Mouse (Mus musculus) kidney, postnatal 14 days (tissue): Measurements from ENCODE around the gene Trp53i11.

Experiments
- DNase-seq: peaks from one replicate; pipeline ENCODE4 v3.0.0; 2022; ENCODE audit warnings: mixed read lengths

Trp53i11 gene

DNA sequence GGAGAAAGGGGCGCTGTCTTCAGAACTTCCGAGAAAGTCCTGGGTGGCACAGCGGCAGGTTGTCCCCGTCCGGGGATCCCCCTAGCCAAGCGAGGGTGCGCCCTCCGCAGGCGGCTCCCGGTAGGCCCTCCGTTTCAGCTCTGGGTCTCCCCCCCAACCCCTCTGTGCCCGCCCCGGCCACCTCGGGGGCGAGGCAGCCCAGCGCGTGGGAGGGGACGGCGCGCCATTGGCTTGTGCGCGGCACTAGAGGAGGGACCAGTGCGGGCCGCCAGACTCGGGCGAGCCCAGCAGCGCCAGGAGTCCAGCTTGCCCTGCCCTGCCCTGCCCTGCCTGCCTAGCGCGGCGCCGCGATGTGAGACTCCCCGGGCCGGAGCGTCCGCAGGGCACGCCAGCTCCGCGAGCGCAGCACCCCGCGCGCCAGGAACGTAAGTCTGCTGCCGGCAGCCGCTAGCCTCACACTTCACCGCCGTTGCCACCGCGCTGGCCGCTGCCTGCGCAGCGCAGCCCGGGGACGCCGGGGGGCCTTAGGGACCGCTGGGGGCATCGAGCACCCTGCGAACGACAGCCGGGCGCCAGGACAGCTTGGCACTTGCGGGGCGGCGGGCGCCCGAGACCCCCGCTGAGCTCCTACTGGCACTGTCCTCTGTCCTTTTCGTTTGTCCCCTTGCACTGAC is at the start of gene Trp53i11:
Gene Trp53i11, plus strand, starts transcription at position 226 of the 674 bp plus-strand sequence.
- DNase-seq, result peak; percentile 92

GRCm38 (mm10) chr2:93139476-93139875 is 47.9 kb upstream of the Trp53i11 start:
- no peak for DNase-seq

GRCm38 (mm10) chr2:93141329-93141728 is 46.0 kb upstream of the Trp53i11 start:
- no peak for DNase-seq

GRCm38 (mm10) chr2:93142616-93143015 is 44.7 kb upstream of the Trp53i11 start:
- DNase-seq, result peak; percentile 73

GRCm38 (mm10) chr2:93144126-93144525 is 43.2 kb upstream of the Trp53i11 start:
- DNase-seq, result no peak

DNA sequence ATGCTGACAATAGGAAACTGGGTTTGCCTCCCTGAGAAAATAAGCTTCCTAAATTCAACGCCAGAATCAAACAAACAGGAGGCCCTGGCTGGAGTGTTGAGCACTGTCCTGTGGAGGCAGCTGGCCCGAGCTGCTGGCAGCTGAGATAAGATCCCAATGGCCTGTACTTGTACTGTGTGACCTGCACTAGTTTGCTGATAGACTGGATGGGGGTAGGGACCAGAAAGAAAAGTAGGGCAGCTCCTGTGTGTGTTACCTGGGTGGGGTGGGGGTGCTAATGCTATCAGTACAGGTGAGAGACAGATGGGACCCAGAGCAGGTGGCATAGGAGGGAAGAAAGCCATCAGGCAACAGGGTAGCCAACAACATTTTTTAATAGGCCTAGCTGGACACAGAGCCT is 37.3 kb upstream of the Trp53i11 start:
- DNase-seq, result no peak

GRCm38 (mm10) chr2:93150673-93151450 is 36.5 kb upstream of the Trp53i11 start:
- DNase-seq, result no peak

DNA sequence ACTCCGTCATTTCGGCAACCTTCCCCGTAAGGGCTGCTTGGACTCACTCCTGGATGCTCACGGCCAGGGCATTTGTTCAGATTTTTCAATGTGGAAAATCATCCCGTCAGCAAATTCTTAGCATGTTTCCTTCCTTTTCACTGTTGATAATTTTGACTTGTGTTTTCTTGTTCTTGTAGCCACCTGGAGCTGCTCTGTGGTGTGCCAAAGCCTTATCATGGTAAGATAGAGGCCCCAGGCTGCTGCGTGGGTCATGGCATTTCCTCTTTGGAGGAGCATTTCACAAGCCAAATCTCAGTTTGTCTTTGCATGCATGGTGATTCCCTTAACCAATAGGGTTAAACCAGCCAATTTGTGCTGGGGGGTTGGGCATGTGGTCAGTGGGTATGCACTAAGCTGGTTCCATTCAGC is 35.2 kb upstream of the Trp53i11 start:
- no peak for DNase-seq

DNA sequence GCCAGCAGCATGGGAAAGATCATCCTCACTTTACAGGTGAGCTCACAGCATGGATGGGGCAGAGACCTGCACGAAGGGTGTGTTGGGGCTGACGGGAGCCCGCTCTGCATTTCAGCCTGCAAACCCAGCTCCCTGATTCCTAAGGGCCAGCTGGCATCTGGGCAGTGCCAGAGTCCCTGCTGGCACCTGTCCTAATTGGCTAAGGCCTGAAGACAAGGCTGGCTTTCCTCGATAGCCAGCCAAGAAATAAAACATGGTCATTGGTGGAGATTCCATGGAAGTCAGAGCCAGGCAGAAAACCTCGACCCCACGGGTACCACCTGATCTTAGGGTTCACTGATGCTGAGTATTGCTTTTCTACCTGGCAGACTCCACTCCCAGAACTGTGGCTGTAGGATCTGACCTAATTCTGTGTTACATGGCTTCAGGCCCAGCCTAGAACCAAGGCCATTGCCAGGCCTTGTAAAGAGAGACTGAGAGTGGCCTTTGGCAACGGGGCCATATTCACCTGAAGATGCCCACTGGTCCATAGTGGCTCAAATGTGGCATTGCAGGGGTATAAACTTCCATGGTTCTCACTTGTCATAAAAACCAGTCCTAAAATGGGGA is 34.4 kb upstream of the Trp53i11 start:
- no peak for DNase-seq

DNA sequence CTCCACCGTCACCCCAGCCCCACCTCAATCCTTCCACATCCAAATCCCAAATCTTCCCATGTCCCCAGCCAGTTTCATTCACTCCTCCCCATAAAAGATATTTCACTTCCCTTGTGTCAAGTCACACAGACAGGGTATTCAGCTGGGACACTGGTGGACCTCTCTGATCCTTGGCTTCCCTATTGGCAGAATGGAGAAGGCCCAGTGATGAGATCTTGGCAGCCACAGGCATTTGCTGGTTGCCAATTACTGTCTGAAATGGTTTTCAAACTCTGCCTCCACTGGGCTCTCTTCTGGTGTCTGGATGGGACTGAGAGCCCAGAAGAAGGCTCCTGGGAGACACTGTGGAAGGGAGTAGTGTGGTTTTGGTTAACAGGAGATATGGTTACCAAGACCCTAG is 33.5 kb upstream of the Trp53i11 start:
- no peak for DNase-seq

DNA sequence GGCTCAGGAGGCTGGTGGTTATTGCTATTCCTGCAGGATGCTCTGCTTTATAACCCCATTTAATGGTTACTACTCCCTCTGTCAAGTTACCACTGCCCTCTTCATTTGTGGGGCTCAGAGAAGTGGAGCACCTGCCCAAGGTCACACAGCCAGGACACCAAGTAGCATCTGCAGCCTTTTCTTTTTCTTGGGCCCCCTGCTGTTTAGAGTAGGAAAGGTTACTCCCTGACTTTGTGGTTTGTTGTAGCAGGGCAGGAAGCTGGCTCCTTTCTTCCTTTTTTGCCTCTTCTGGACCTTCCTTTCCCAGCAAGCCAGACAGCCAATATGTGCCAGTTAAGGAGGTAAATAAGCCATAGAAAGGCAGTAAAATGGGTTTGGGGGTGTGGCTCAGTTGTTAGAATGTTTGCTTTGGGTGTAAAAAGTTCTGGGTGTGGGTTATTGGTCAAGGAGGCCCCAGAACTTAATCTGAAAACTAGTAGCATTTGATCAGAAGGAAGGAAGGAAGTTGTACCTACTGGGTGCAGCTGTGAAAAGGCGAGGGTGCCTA is 32.8 kb upstream of the Trp53i11 start:
- no peak for DNase-seq

DNA sequence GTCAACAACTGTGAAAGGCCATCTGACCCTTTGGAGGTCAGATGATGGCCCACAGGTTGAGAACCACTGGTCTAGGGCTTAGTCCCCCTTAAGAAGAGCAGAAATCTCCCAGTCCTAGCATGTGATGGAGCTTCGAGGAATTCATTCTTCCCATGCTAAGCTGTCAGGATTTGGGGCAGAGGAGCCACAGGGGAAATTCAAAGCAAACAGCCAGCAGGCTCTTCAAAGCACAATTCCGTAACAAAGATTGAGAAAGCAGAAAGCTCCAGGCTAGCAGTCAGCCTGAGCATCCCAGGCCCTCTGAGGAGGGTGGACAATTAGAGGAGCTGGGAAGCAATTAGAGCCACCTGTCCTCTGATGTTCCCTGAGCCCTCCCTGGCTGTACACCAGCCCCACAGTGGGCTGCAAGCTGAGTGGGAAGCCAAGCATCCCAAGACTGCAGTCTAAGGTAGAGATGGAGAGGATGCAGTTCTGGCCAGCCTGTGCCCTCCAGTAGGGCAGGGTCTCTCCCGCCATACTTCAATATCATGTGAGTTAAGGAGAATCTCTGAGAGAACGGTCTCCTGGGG is 26.8 kb upstream of the Trp53i11 start:
- DNase-seq, result no peak

GRCm38 (mm10) chr2:93161914-93162664 is 25.3 kb upstream of the Trp53i11 start:
- DNase-seq, result no peak

GRCm38 (mm10) chr2:93162791-93163190 is 24.6 kb upstream of the Trp53i11 start:
- peak; percentile 29 for DNase-seq

DNA sequence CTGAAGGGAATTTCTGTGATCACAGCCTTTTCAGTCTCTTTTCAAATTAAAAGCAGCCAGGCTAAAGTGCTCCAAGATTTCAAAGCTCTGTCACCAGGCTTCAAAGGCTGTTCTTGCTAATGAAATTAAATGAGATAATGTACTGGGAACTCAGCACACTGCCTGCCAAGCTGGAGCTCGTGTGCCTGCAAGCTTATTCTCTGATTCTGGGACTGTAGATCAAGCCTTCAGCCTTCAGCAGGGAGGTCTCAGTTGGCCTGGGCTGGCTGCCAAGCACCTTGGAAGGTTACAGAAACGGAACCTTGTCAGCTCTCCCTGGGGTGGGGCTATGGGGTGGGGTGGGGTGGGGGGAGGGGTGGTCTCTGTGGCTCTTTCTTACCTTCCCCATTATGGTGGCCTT is 24.0 kb upstream of the Trp53i11 start:
- DNase-seq, result peak; percentile 38

GRCm38 (mm10) chr2:93163750-93164335 is 23.5 kb upstream of the Trp53i11 start:
- DNase-seq, result no peak

DNA sequence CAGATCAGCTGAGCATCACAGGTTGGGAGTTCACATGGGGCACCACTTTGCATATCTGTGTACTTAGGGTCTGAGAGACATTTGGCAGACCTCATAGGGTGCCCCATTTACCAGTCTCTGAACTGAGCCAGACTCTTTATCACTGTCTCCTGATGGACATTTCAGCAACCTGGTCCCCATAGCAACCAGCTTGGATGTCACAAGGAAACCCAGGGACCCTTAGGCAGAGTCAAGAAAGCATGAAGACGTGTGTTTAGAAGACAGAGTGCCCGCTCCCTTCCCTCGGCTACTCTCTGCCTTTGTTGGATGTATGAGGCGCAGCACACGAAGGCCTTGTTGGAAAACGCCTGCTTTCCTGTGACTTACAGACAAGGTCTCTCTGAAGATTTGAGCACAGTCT is 21.1 kb upstream of the Trp53i11 start:
- DNase-seq, result no peak

- DNase-seq, result no peak
Measured at GRCm38 (mm10) chr2:93166734-93167406, 20.5 kb upstream of the Trp53i11 start.

DNA sequence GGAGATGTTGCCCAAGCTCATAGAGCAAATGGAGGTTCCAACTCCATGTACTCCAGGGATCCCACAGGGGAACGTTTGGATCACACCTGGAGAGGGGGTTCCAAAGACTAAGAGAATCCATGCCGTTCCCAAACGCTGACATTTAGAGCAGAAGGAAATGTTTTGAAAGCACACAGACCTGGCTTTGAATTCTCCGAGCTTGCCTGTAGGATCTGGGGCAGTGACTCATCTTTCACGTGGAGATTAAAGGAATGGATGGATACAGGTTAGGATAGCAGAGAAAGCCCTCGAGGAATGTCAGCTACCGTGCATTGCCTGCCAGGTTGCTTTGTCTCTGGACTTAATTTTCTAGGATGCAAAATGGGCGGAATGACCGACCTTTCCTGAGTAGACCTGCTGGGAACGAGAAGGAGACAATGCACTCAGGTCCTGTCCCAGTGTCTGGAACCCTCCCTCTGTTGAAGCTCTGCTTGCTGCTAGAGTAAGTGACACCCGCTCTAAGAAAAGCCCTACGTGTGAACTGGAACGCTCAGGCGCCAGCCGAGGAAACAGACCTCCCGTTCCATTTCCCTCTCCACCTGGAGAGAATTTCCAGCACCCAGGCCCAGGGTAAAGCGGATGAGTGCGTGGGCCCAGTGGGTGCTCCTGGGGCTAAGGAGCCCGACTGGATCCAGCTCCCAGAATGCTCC is 17.0 kb upstream of the Trp53i11 start:
- no peak for DNase-seq

DNA sequence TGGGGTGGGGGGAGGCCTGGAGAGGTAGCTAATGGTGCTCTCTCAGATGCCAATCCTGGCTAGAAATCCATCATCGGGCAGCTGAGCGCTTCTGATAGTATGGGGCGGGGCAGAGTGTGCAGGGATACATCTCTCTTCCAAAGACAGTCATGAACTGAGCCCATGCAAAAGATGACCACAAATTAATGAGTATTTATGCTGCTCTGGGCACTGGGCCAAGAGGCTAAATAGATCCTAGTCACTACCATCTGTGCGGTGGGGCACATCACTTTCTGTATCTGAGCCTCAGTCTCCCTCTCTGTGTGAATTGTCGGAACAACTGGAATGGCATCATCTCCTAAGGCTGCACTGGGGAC is 16.5 kb upstream of the Trp53i11 start:
- DNase-seq, result no peak

GRCm38 (mm10) chr2:93171929-93172328 is 15.4 kb upstream of the Trp53i11 start:
- no peak for DNase-seq
